Mouse (Mus musculus) regulatory T cell (primary cell): ENCODE results near the gene Fktn.
"Not testable (repeated sequence)": the region's sequence is repeated elsewhere in the genome, so short reads cannot be mapped to it uniquely, and the experiment has no call there.

ENCODE experiments used
- in situ Hi-C: fragments of 300-600 bp; cut with MboI, MseI; formaldehyde crosslinking; loops from one replicate; pipeline ENCODE4 v1.15.1; 2025; ENCODE audit warnings: high pct_unique_total_duplicates

Gene Fktn

GRCm38 (mm10) chr4:53770958-53771735 is 57.3 kb downstream of the Fktn start:
- in situ Hi-C loops: loop anchor here (25.0 kb wide), 2 partner anchors 466 to 741 kb away; no protein-coding TSS in a partner anchor

- in situ Hi-C loops: loop anchor here (25.0 kb wide), 2 partner anchors 465 to 740 kb away; no protein-coding TSS in a partner anchor
Measured at GRCm38 (mm10) chr4:53772004-53772403, 58.2 kb downstream of the Fktn start.

GRCm38 (mm10) chr4:53773911-53774310 is 60.1 kb downstream of the Fktn start:
- in situ Hi-C loops: loop anchor here (25.0 kb wide), 2 partner anchors 463 to 738 kb away; no protein-coding TSS in a partner anchor

- in situ Hi-C loops: loop anchor here (5.0 kb wide), 1 partner anchor 41 kb away; no protein-coding TSS in a partner anchor
Measured at GRCm38 (mm10) chr4:53781396-53781795, 67.6 kb downstream of the Fktn start.

GRCm38 (mm10) chr4:53782216-53783070 is 68.6 kb downstream of the Fktn start:
- in situ Hi-C loops: loop anchor here (5.0 kb wide), 1 partner anchor 40 kb away; no protein-coding TSS in a partner anchor

- in situ Hi-C loops: no loop called here
Measured at GRCm38 (mm10) chr4:53785746-53786398, 72.1 kb downstream of the Fktn start.

GRCm38 (mm10) chr4:53786851-53787250 is 73.1 kb downstream of the Fktn start:
- in situ Hi-C loops: no loop called here

GRCm38 (mm10) chr4:53789346-53789745 is 75.5 kb downstream of the Fktn start:
- in situ Hi-C loops: no loop called here

GRCm38 (mm10) chr4:53794257-53794966 is 80.6 kb downstream of the Fktn start:
- in situ Hi-C loops: no loop called here

GRCm38 (mm10) chr4:53795086-53795485 is 81.3 kb downstream of the Fktn start:
- in situ Hi-C loops: no loop called here

GRCm38 (mm10) chr4:53795706-53796105 is 81.9 kb downstream of the Fktn start:
- in situ Hi-C loops: no loop called here

GRCm38 (mm10) chr4:53796865-53797772 is 83.3 kb downstream of the Fktn start:
- in situ Hi-C loops: no loop called here

- in situ Hi-C loops: no loop called here
Measured at GRCm38 (mm10) chr4:53798896-53799676, 85.3 kb downstream of the Fktn start.

- in situ Hi-C loops: no loop called here
Measured at GRCm38 (mm10) chr4:53799753-53800152, 86.0 kb downstream of the Fktn start.

GRCm38 (mm10) chr4:53803674-53804073 is 89.9 kb downstream of the Fktn start:
- in situ Hi-C loops: not testable (repeated sequence)

GRCm38 (mm10) chr4:53806428-53806827 is 92.6 kb downstream of the Fktn start:
- in situ Hi-C loops: not testable (repeated sequence)

- in situ Hi-C loops: no loop called here
Measured at GRCm38 (mm10) chr4:53818320-53818719, 104.5 kb downstream of the Fktn start.

- in situ Hi-C loops: loop anchor here (5.0 to 10.0 kb wide), 2 partner anchors 41 to 379 kb away; partner anchors contain the start of gene Slc44a1
Measured at GRCm38 (mm10) chr4:53823697-53824096, 109.9 kb downstream of the Fktn start.

- in situ Hi-C loops: loop anchor here (5.0 to 10.0 kb wide), 3 partner anchors 43 to 380 kb away; partner anchors contain the start of gene Slc44a1
Measured at GRCm38 (mm10) chr4:53824831-53825230, 111.0 kb downstream of the Fktn start.
